Mouse (Mus musculus) forebrain, embryonic 12.5 days (tissue): ENCODE results near the gene Chst2. TPM values are rescaled to one million over a fixed set of nuclear protein-coding genes. Genes with fewer than 3 reads are reported as not detected.

ENCODE experiments used
- ATAC-seq: fragments of 200-750 bp; cut with Nextera tagmentation; 2 replicates; pipeline ENCODE4 v1.8.0; 2017; ENCODE audit warnings: moderate TSS enrichment; ENCODE audit not compliant: low FRiP score
- H3K27ac ChIP-seq: fragments of 300-500 bp; sonication (generic); 2 replicates; pipeline ENCODE4 v1.5.1; 2016; ENCODE audit warnings: mild to moderate bottlenecking
- H3K27me3 ChIP-seq: fragments of 300-500 bp; sonication (generic); 2 replicates; pipeline ENCODE4 v1.6.1; 2016; ENCODE audit warnings: mild to moderate bottlenecking
- H3K36me3 ChIP-seq: fragments of 300-500 bp; sonication (generic); replicated peaks from 2 replicates; pipeline ENCODE4 v1.6.1; 2016; ENCODE audit warnings: mild to moderate bottlenecking
- H3K4me1 ChIP-seq: fragments of 300-500 bp; sonication (generic); 2 replicates; pipeline ENCODE4 v1.6.1; 2016
- H3K4me2 ChIP-seq: fragments of 300-500 bp; sonication (generic); 2 replicates; pipeline ENCODE4 v1.6.1; 2016; ENCODE audit warnings: mild to moderate bottlenecking, moderate library complexity
- H3K4me3 ChIP-seq: fragments of 300-500 bp; sonication (generic); replicated peaks from 2 replicates; pipeline ENCODE4 v1.5.1; 2016; ENCODE audit warnings: mild to moderate bottlenecking
- H3K9ac ChIP-seq: fragments of 300-500 bp; sonication (generic); 2 replicates; pipeline ENCODE4 v1.6.1; 2016; ENCODE audit warnings: mild to moderate bottlenecking
- H3K9me3 ChIP-seq: fragments of 300-500 bp; sonication (generic); 2 replicates; pipeline ENCODE4 v1.6.1; 2016
- WGBS: fragments of 180-500 bp; shearing (Covaris S2); methylation state at CpG from one replicate; pipeline ENCODE4 v1.1.7; 2016; 5-methylcytosine and 5-hydroxymethylcytosine counted together
- polyA plus RNA-seq: library from polyadenylated mRNA; unstranded; fragments of >200 nt; fragmentation: Nextera tagmentation; extraction: Ambion mirVana; gene quantifications from 2 replicates; pipeline ENCODE4 v1.2.1, GENCODE M21; 2016

Chst2 gene
- polyA plus RNA-seq, result 9.4 and 12.7 TPM in 2 replicates

- ATAC-seq, result peak; percentile 94
- peaks cover 6% of the 10 kb centered on the region; the same call in 1 of the 2 replicates for H3K27me3 ChIP-seq
- peak within 1 kb of the TSS; percentile 95 for H3K4me2 ChIP-seq
- peak within 1 kb of the TSS; percentile 87 for H3K27ac ChIP-seq
- peaks cover 10% of the 10 kb centered on the region; the same call in 1 of the 2 replicates for H3K36me3 ChIP-seq
- H3K4me3 ChIP-seq, result peak within 1 kb of the TSS; percentile 79
- no peaks in the 10 kb centered on the region for H3K9me3 ChIP-seq
- WGBS, result under 1% methylated on average over 91 of the region's 102 CpGs
- peak within 1 kb of the TSS; percentile 85 for H3K9ac ChIP-seq
- H3K4me1 ChIP-seq, result peaks cover 27% of the 10 kb centered on the region
These were observed at the start of gene Chst2 for GRCm38 (mm10) chr9:95406571-95407561. Chst2 (minus strand) TSS chr9:95406722.

- Histone ChIP-seq H3K27ac (no peak overlapping the region), H3K4me1 (no peaks in the 10 kb centered on the region), H3K27me3 (no peaks in the 10 kb centered on the region), H3K4me2 (no peak overlapping the region), H3K4me3 (no peak overlapping the region), H3K9ac (no peak overlapping the region), H3K36me3 (no peaks in the 10 kb centered on the region), H3K9me3 (no peaks in the 10 kb centered on the region)
- ATAC-seq, result no peak
- 78% methylated on average over 3 of the region's 3 CpGs for WGBS
These were observed 45.4 kb upstream of the Chst2 start for GRCm38 (mm10) chr9:95451931-95452330.

GRCm38 (mm10) chr9:95450586-95450985 lies 44.1 kb upstream of the Chst2 start:
- H3K4me3 ChIP-seq, result no peak overlapping the region

GRCm38 (mm10) chr9:95442321-95442731 lies 35.8 kb upstream of the Chst2 start:
- H3K4me2 ChIP-seq, result peak overlapping the region; percentile 47
- peak; percentile 80 for ATAC-seq
- H3K4me3 ChIP-seq, result peak overlapping the region; percentile 21
- H3K27ac ChIP-seq, result no peak overlapping the region
- WGBS, result 3% methylated on average over 13 of the region's 13 CpGs
- H3K9me3 ChIP-seq, result no peaks in the 10 kb centered on the region
- H3K36me3 ChIP-seq, result no peaks in the 10 kb centered on the region
- peaks cover 15% of the 10 kb centered on the region for H3K4me1 ChIP-seq
- no peak overlapping the region for H3K9ac ChIP-seq
- peaks cover 2% of the 10 kb centered on the region; the same call in 1 of the 2 replicates for H3K27me3 ChIP-seq

More at GRCm38 (mm10) chr9:95450586-95450985, 44.1 kb upstream of the Chst2 start:
- Histone ChIP-seq H3K9me3 (no peaks in the 10 kb centered on the region), H3K4me2 (no peak overlapping the region), H3K36me3 (no peaks in the 10 kb centered on the region), H3K9ac (no peak overlapping the region), H3K27ac (no peak overlapping the region), H3K4me1 (no peaks in the 10 kb centered on the region), H3K27me3 (no peaks in the 10 kb centered on the region)
- whole genome bisulfite sequencing, result 96% methylated on average over 8 of the region's 8 CpGs
- no peak for ATAC-seq

GRCm38 (mm10) chr9:95437883-95438282 lies 31.4 kb upstream of the Chst2 start:
- H3K27me3 ChIP-seq, result peaks cover 2% of the 10 kb centered on the region; the same call in 1 of the 2 replicates
- WGBS, result 87% methylated on average over 9 of the region's 9 CpGs
- H3K4me1 ChIP-seq, result peaks cover 13% of the 10 kb centered on the region
- ATAC-seq, result no peak
- no peaks in the 10 kb centered on the region for H3K36me3 ChIP-seq
- no peak overlapping the region for H3K27ac ChIP-seq
- no peak overlapping the region for H3K9ac ChIP-seq
- H3K9me3 ChIP-seq, result no peaks in the 10 kb centered on the region
- no peak overlapping the region for H3K4me3 ChIP-seq
- no peak overlapping the region for H3K4me2 ChIP-seq

GRCm38 (mm10) chr9:95436294-95436613 lies 29.7 kb upstream of the Chst2 start:
- no peak overlapping the region for H3K4me3 ChIP-seq
- peaks cover 2% of the 10 kb centered on the region; the same call in 1 of the 2 replicates for H3K27me3 ChIP-seq
- no peak overlapping the region for H3K9ac ChIP-seq
- no peaks in the 10 kb centered on the region for H3K4me1 ChIP-seq
- WGBS, result 74% methylated on average over 4 of the region's 4 CpGs
- peak; percentile 37; the same call in 1 of the 2 replicates for ATAC-seq
- no peaks in the 10 kb centered on the region for H3K36me3 ChIP-seq
- no peak overlapping the region for H3K4me2 ChIP-seq
- H3K27ac ChIP-seq, result no peak overlapping the region; the same call in 1 of the 2 replicates
- no peaks in the 10 kb centered on the region for H3K9me3 ChIP-seq

- Histone ChIP-seq H3K4me2 (no peak overlapping the region), H3K27me3 (peaks cover 2% of the 10 kb centered on the region; the same call in 1 of the 2 replicates), H3K9ac (no peak overlapping the region), H3K4me3 (no peak overlapping the region), H3K27ac (no peak overlapping the region; the same call in 1 of the 2 replicates), H3K4me1 (no peaks in the 10 kb centered on the region), H3K36me3 (no peaks in the 10 kb centered on the region), H3K9me3 (no peaks in the 10 kb centered on the region)
- 50% methylated on average over 20 of the region's 20 CpGs for WGBS
- peak; percentile 48; the same call in 1 of the 2 replicates for ATAC-seq
These were observed 29.2 kb upstream of the Chst2 start for GRCm38 (mm10) chr9:95435506-95436293.

GRCm38 (mm10) chr9:95428277-95428676 lies 21.8 kb upstream of the Chst2 start:
- Histone ChIP-seq H3K27ac (no peak overlapping the region), H3K4me2 (no peak overlapping the region), H3K4me1 (no peaks in the 10 kb centered on the region), H3K9ac (no peak overlapping the region), H3K27me3 (no peaks in the 10 kb centered on the region), H3K36me3 (no peaks in the 10 kb centered on the region), H3K4me3 (no peak overlapping the region), H3K9me3 (no peaks in the 10 kb centered on the region)
- ATAC-seq, result no peak
- WGBS, result 88% methylated on average over 4 of the region's 4 CpGs

GRCm38 (mm10) chr9:95413911-95414310 lies 7.4 kb upstream of the Chst2 start:
- Histone ChIP-seq H3K27me3 (no peaks in the 10 kb centered on the region), H3K27ac (no peak overlapping the region), H3K36me3 (no peaks in the 10 kb centered on the region), H3K9me3 (0 out of 2 replicates have a peak, but pooled peaks cover 4% of the 10 kb centered on the region), H3K4me2 (no peak overlapping the region), H3K9ac (no peak overlapping the region), H3K4me3 (no peak overlapping the region), H3K4me1 (no peaks in the 10 kb centered on the region)
- ATAC-seq, result no peak

GRCm38 (mm10) chr9:95412047-95412446 lies 5.5 kb upstream of the Chst2 start:
- H3K9ac ChIP-seq, result no peak overlapping the region
- no peak overlapping the region for H3K4me3 ChIP-seq
- WGBS, result 90% methylated on average over 4 of the region's 4 CpGs
- no peaks in the 10 kb centered on the region for H3K36me3 ChIP-seq
- 0 out of 2 replicates have a peak, but pooled peaks cover 4% of the 10 kb centered on the region for H3K9me3 ChIP-seq
- no peak overlapping the region for H3K4me2 ChIP-seq
- peaks cover 7% of the 10 kb centered on the region for H3K4me1 ChIP-seq
- ATAC-seq, result no peak
- H3K27me3 ChIP-seq, result no peaks in the 10 kb centered on the region
- no peak overlapping the region for H3K27ac ChIP-seq

GRCm38 (mm10) chr9:95407586-95408220 lies 1.2 kb upstream of the Chst2 start:
- Histone ChIP-seq H3K27me3 (peaks cover 6% of the 10 kb centered on the region; the same call in 1 of the 2 replicates), H3K27ac (peak overlapping the region; percentile 87), H3K4me2 (peak overlapping the region; percentile 95), H3K9ac (peak overlapping the region; percentile 85), H3K9me3 (no peaks in the 10 kb centered on the region), H3K4me1 (peaks cover 24% of the 10 kb centered on the region), H3K36me3 (peaks cover 10% of the 10 kb centered on the region; the same call in 1 of the 2 replicates), H3K4me3 (peak overlapping the region; percentile 79)
- 1% methylated on average over 24 of the region's 24 CpGs for WGBS
- peak; percentile 13 for ATAC-seq
